Mouse (Mus musculus) hindbrain, embryonic 10.5 days (tissue): ENCODE results near the gene Cyp2d22. TPM values are rescaled to one million over a fixed set of nuclear protein-coding genes. Genes with fewer than 3 reads are reported as not detected.

Source experiments
- DNase-seq: peaks from one replicate; pipeline ENCODE4 v3.0.0-alpha.2; 2017; ENCODE audit warnings: low spot score
- H3K27ac ChIP-seq: fragments of 300-500 bp; sonication (generic); 2 replicates; pipeline ENCODE4 v1.5.1; 2016; ENCODE audit warnings: mild to moderate bottlenecking, moderate library complexity
- H3K27me3 ChIP-seq: fragments of 300-500 bp; sonication (generic); 2 replicates; pipeline ENCODE4 v1.6.1; 2016; ENCODE audit warnings: mild to moderate bottlenecking; ENCODE audit not compliant: poor library complexity, insufficient read depth, severe bottlenecking
- H3K36me3 ChIP-seq: fragments of 300-500 bp; sonication (generic); 2 replicates; pipeline ENCODE4 v1.6.1; 2016; ENCODE audit warnings: mild to moderate bottlenecking, moderate library complexity
- H3K4me1 ChIP-seq: fragments of 300-500 bp; sonication (generic); replicated peaks from 2 replicates; pipeline ENCODE4 v1.6.1; 2016; ENCODE audit warnings: mild to moderate bottlenecking
- H3K4me3 ChIP-seq: fragments of 300-500 bp; sonication (generic); 2 replicates; pipeline ENCODE4 v1.5.1; 2016; ENCODE audit warnings: mild to moderate bottlenecking, moderate library complexity
- H3K9me3 ChIP-seq: fragments of 300-500 bp; sonication (generic); 2 replicates; pipeline ENCODE4 v1.6.1; 2016; ENCODE audit warnings: mild to moderate bottlenecking, moderate library complexity
- WGBS: fragments of 180-500 bp; shearing (Covaris S2); methylation state at CpG from one replicate; pipeline ENCODE4 v1.1.7; 2016; 5-methylcytosine and 5-hydroxymethylcytosine counted together
- polyA plus RNA-seq: library from polyadenylated mRNA; unstranded; fragments of >200 nt; fragmentation: Nextera tagmentation; extraction: Ambion mirVana; gene quantifications from 2 replicates; pipeline ENCODE4 v1.2.1, GENCODE M21; 2016

The Cyp2d22 gene
- 2.5 and 3.0 TPM in 2 replicates for polyA plus RNA-seq

- H3K27me3 ChIP-seq, result no peaks in the 10 kb centered on the region
- H3K9me3 ChIP-seq, result no peaks in the 10 kb centered on the region
- H3K36me3 ChIP-seq, result no peaks in the 10 kb centered on the region
- peak within 1 kb of the TSS; percentile 87 for H3K27ac ChIP-seq
- DNase-seq, result peak; percentile 58
- peaks cover 54% of the 10 kb centered on the region for H3K4me1 ChIP-seq
- WGBS, result 2% methylated on average over 18 of the region's 24 CpGs
- H3K4me3 ChIP-seq, result peak within 1 kb of the TSS; percentile 54
Observed at GRCm38 (mm10) chr15:82379871-82380713, at the start of gene Cyp2d22. Gene Cyp2d22 (minus strand): TSS chr15:82380260.

GRCm38 (mm10) chr15:82423471-82423870 is 43.4 kb upstream of the Cyp2d22 start:
- no peaks in the 10 kb centered on the region for H3K27me3 ChIP-seq
- H3K36me3 ChIP-seq, result no peaks in the 10 kb centered on the region
- no peaks in the 10 kb centered on the region for H3K4me1 ChIP-seq
- WGBS, result 80% methylated on average over 3 of the region's 3 CpGs
- 0 out of 2 replicates have a peak, but pooled peaks cover 7% of the 10 kb centered on the region for H3K9me3 ChIP-seq
- H3K27ac ChIP-seq, result no peak overlapping the region
- no peak overlapping the region for H3K4me3 ChIP-seq
- no peak for DNase-seq

- WGBS, result 81% methylated on average over 4 of the region's 4 CpGs
- no peak overlapping the region for H3K4me3 ChIP-seq
- H3K27me3 ChIP-seq, result no peaks in the 10 kb centered on the region
- 0 out of 2 replicates have a peak, but pooled peaks cover 4% of the 10 kb centered on the region for H3K9me3 ChIP-seq
- no peaks in the 10 kb centered on the region for H3K4me1 ChIP-seq
- H3K27ac ChIP-seq, result no peak overlapping the region
- DNase-seq, result no peak
- H3K36me3 ChIP-seq, result no peaks in the 10 kb centered on the region
Observed at GRCm38 (mm10) chr15:82422935-82423334, 42.9 kb upstream of the Cyp2d22 start.

GRCm38 (mm10) chr15:82418616-82419015 is 38.6 kb upstream of the Cyp2d22 start:
- Histone ChIP-seq H3K27ac (no peak overlapping the region), H3K36me3 (no peaks in the 10 kb centered on the region), H3K9me3 (no peaks in the 10 kb centered on the region), H3K4me1 (peaks cover 10% of the 10 kb centered on the region), H3K27me3 (no peaks in the 10 kb centered on the region), H3K4me3 (no peak overlapping the region)
- 74% methylated on average over 1 of the region's 1 CpGs for WGBS
- DNase-seq, result no peak

- peak; percentile 78 for DNase-seq
- peak overlapping the region; percentile 24 for H3K4me3 ChIP-seq
- H3K36me3 ChIP-seq, result no peaks in the 10 kb centered on the region
- H3K9me3 ChIP-seq, result no peaks in the 10 kb centered on the region
- peak overlapping the region; percentile 60 for H3K27ac ChIP-seq
- 20% methylated on average over 16 of the region's 16 CpGs for WGBS
- peaks cover 10% of the 10 kb centered on the region for H3K4me1 ChIP-seq
- no peaks in the 10 kb centered on the region for H3K27me3 ChIP-seq
Observed at GRCm38 (mm10) chr15:82416797-82417789, 37.0 kb upstream of the Cyp2d22 start.

- Histone ChIP-seq H3K4me3 (no peak overlapping the region), H3K4me1 (no peaks in the 10 kb centered on the region), H3K36me3 (no peaks in the 10 kb centered on the region), H3K27me3 (no peaks in the 10 kb centered on the region), H3K27ac (no peak overlapping the region), H3K9me3 (no peaks in the 10 kb centered on the region)
- WGBS, result 83% methylated on average over 4 of the region's 4 CpGs
- no peak for DNase-seq
Observed at GRCm38 (mm10) chr15:82407536-82407935, 27.5 kb upstream of the Cyp2d22 start.

- WGBS, result 94% methylated on average over 6 of the region's 6 CpGs
- Histone ChIP-seq H3K36me3 (no peaks in the 10 kb centered on the region), H3K4me1 (no peaks in the 10 kb centered on the region), H3K9me3 (no peaks in the 10 kb centered on the region), H3K27me3 (no peaks in the 10 kb centered on the region), H3K27ac (no peak within 1 kb of the TSS), H3K4me3 (no peak within 1 kb of the TSS)
- DNase-seq, result no peak
Observed at GRCm38 (mm10) chr15:82406981-82407380, 26.9 kb upstream of the Cyp2d22 start, which contains the start of gene Cyp2d10. Gene Cyp2d10 (minus strand): TSS chr15:82407195.

GRCm38 (mm10) chr15:82404163-82404562 is 24.1 kb upstream of the Cyp2d22 start:
- no peak for DNase-seq
- Histone ChIP-seq H3K4me3 (no peak overlapping the region), H3K27me3 (no peaks in the 10 kb centered on the region), H3K27ac (no peak overlapping the region), H3K36me3 (no peaks in the 10 kb centered on the region), H3K4me1 (0 out of 2 replicates have a peak, but pooled peaks cover 2% of the 10 kb centered on the region), H3K9me3 (no peaks in the 10 kb centered on the region)
- WGBS, result 86% methylated on average over 3 of the region's 3 CpGs

- DNase-seq, result no peak
- Histone ChIP-seq H3K9me3 (no peaks in the 10 kb centered on the region), H3K27me3 (no peaks in the 10 kb centered on the region), H3K4me1 (0 out of 2 replicates have a peak, but pooled peaks cover 2% of the 10 kb centered on the region), H3K4me3 (no peak overlapping the region), H3K27ac (no peak overlapping the region), H3K36me3 (no peaks in the 10 kb centered on the region)
- WGBS, result 93% methylated on average over 9 of the region's 9 CpGs
Observed at GRCm38 (mm10) chr15:82403606-82404005, 23.5 kb upstream of the Cyp2d22 start.

GRCm38 (mm10) chr15:82402741-82403140 is 22.7 kb upstream of the Cyp2d22 start:
- WGBS, result 88% methylated on average over 6 of the region's 6 CpGs
- Histone ChIP-seq H3K36me3 (no peaks in the 10 kb centered on the region), H3K4me3 (no peak overlapping the region), H3K27ac (no peak overlapping the region), H3K27me3 (no peaks in the 10 kb centered on the region), H3K4me1 (0 out of 2 replicates have a peak, but pooled peaks cover 2% of the 10 kb centered on the region), H3K9me3 (no peaks in the 10 kb centered on the region)
- DNase-seq, result no peak

- no peaks in the 10 kb centered on the region for H3K9me3 ChIP-seq
- no peak overlapping the region for H3K27ac ChIP-seq
- no peaks in the 10 kb centered on the region for H3K27me3 ChIP-seq
- H3K4me3 ChIP-seq, result no peak overlapping the region
- 0 out of 2 replicates have a peak, but pooled peaks cover 2% of the 10 kb centered on the region for H3K4me1 ChIP-seq
- H3K36me3 ChIP-seq, result no peaks in the 10 kb centered on the region
- DNase-seq, result no peak
Observed at GRCm38 (mm10) chr15:82402106-82402505, 22.0 kb upstream of the Cyp2d22 start.

- 47% methylated on average over 2 of the region's 2 CpGs for WGBS
- H3K27me3 ChIP-seq, result no peaks in the 10 kb centered on the region
- DNase-seq, result no peak
- H3K9me3 ChIP-seq, result no peaks in the 10 kb centered on the region
- 0 out of 2 replicates have a peak, but pooled peaks cover 2% of the 10 kb centered on the region for H3K4me1 ChIP-seq
- H3K4me3 ChIP-seq, result no peak overlapping the region
- H3K27ac ChIP-seq, result no peak overlapping the region
- H3K36me3 ChIP-seq, result no peaks in the 10 kb centered on the region
Observed at GRCm38 (mm10) chr15:82401516-82401915, 21.5 kb upstream of the Cyp2d22 start.
